Comparison of ENCODE assay signal across 16 mouse cellular contexts in genomic region chr3:104183656-104184055, GRCm38 (mm10).
"Had no signal": no experiment of that assay in that cellular context is flagged by ENCODE, and none has a peak within 500 bp of the region (broad histone marks: within the 10 kb centered on the region; RNA-seq: fewer than 3 reads in every experiment).

No protein-coding gene starts in this region.

- H3K4me3 ChIP-seq: left cerebral cortex, adult 2 months; liver, embryonic 13.5 days; midbrain, embryonic 13.5 days; neural tube, embryonic 12.5 days; neural tube, embryonic 15.5 days had no signal

- H3K27ac ChIP-seq: left cerebral cortex, adult 2 months; liver, embryonic 13.5 days; macrophage; midbrain, embryonic 13.5 days; neural tube, embryonic 12.5 days; neural tube, embryonic 15.5 days had no signal

- H3K9me3 ChIP-seq: liver, embryonic 13.5 days; midbrain, embryonic 13.5 days; neural tube, embryonic 12.5 days; neural tube, embryonic 15.5 days had no signal

- H3K9ac ChIP-seq: liver, embryonic 13.5 days; lung, embryonic 14.5 days; midbrain, embryonic 13.5 days; neural tube, embryonic 12.5 days; neural tube, embryonic 15.5 days had no signal

- ATAC-seq: lung, postnatal 0 days; midbrain, embryonic 13.5 days had no signal

- H3K4me1 ChIP-seq: liver, embryonic 13.5 days; midbrain, embryonic 13.5 days; neural tube, embryonic 12.5 days; neural tube, embryonic 15.5 days had no signal

- DNase-seq: kidney, adult 18-20 months; kidney, adult 9 months; kidney, postnatal 14 days; kidney, postnatal 4 days; liver, embryonic 13.5 days; lung, embryonic 14.5 days; right cerebral cortex, postnatal 25 days; thymus, adult 2 months; thymus, postnatal 14 days; thymus, postnatal 4 days had no signal

- H3K27me3 ChIP-seq: liver, embryonic 13.5 days; midbrain, embryonic 13.5 days; neural tube, embryonic 12.5 days; neural tube, embryonic 15.5 days had no signal

- H3K4me2 ChIP-seq: liver, embryonic 13.5 days; lung, embryonic 14.5 days; midbrain, embryonic 13.5 days; neural tube, embryonic 12.5 days; neural tube, embryonic 15.5 days had no signal
